Mouse (Mus musculus) stomach, postnatal 0 days (tissue): ENCODE data around the gene Zhx3.

Experiments
- CTCF ChIP-seq: IDR thresholded peaks from 2 replicates; pipeline ENCODE4 v1.5.1; 2016; ENCODE audit warnings: antibody characterized with exemption, low read depth, mild to moderate bottlenecking, moderate library complexity
- EP300 ChIP-seq: optimal IDR thresholded peaks from 2 replicates; pipeline ENCODE3; 2016; ENCODE audit warnings: antibody characterized with exemption

DNA sequence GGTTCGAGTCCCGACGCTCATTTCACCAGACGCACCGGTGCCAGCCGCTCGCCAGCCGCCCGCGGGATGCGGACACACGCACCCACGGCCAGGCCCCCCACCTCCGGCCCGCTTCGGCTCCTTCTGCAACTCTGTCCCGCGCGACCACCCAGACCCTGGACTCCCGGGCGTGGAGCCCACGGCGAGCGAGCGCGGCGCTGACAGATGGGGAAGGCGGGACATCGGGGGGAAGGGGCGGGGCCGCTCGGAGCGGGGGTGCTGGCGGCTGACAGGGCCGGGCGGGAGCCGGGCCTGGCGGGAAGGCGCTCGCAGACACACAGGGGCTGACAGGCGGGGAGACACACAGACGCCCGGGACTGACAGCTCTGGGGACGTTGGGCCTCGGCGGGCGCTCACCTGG is 403 bp downstream of the Zhx3 start:
- TF ChIP-seq CTCF (no peak), EP300 (no peak)
